Mouse (Mus musculus) liver, embryonic 13.5 days (tissue): ENCODE data around the gene Azgp1. TPM values are rescaled to one million over a fixed set of nuclear protein-coding genes. Genes with fewer than 3 reads are reported as not detected.
"Not testable (repeated sequence)": the region's sequence is repeated elsewhere in the genome, so short reads cannot be mapped to it uniquely, and the experiment has no call there.

Experiments used
- ATAC-seq: fragments of 200-750 bp; cut with Nextera tagmentation; 2 replicates; pipeline ENCODE4 v1.8.0; 2017; ENCODE audit warnings: low read depth, mild to moderate bottlenecking, moderate number of reproducible peaks, moderate library complexity
- DNase-seq: peaks from one replicate; pipeline ENCODE4 v3.0.0; 2022
- H3K27ac ChIP-seq: fragments of 300-500 bp; sonication (generic); 2 replicates; pipeline ENCODE4 v1.5.1; 2015; ENCODE audit warnings: moderate library complexity, mild to moderate bottlenecking, inconsistent platforms
- H3K27me3 ChIP-seq: fragments of 300-500 bp; sonication (generic); 2 replicates; pipeline ENCODE4 v1.6.1; 2015; ENCODE audit warnings: mild to moderate bottlenecking, inconsistent platforms
- H3K36me3 ChIP-seq: fragments of 300-500 bp; sonication (generic); 2 replicates; pipeline ENCODE4 v1.6.1; 2015; ENCODE audit warnings: mild to moderate bottlenecking, inconsistent platforms
- H3K4me1 ChIP-seq: fragments of 300-500 bp; sonication (generic); replicated peaks from 2 replicates; pipeline ENCODE4 v1.6.1; 2015; ENCODE audit warnings: inconsistent platforms
- H3K4me2 ChIP-seq: fragments of 300-500 bp; sonication (generic); 2 replicates; pipeline ENCODE4 v1.6.1; 2015; ENCODE audit warnings: inconsistent platforms, mild to moderate bottlenecking, moderate library complexity
- H3K4me3 ChIP-seq: fragments of 300-500 bp; sonication (generic); replicated peaks from 2 replicates; pipeline ENCODE4 v1.5.1; 2015; ENCODE audit warnings: mild to moderate bottlenecking, inconsistent platforms
- H3K9ac ChIP-seq: fragments of 300-500 bp; sonication (generic); 2 replicates; pipeline ENCODE4 v1.6.1; 2015; ENCODE audit warnings: mild to moderate bottlenecking, inconsistent platforms
- H3K9me3 ChIP-seq: fragments of 300-500 bp; sonication (generic); replicated peaks from 2 replicates; pipeline ENCODE4 v1.6.1; 2016; ENCODE audit warnings: inconsistent platforms
- WGBS: fragments of 180-500 bp; shearing (Covaris S2); methylation state at CpG from one replicate; pipeline ENCODE4 v1.1.7; 2015; ENCODE audit not compliant: insufficient replicate concordance; 5-methylcytosine and 5-hydroxymethylcytosine counted together
- polyA plus RNA-seq: library from polyadenylated mRNA; unstranded; fragments of >200 nt; fragmentation: Nextera tagmentation; extraction: Ambion mirVana; gene quantifications from 2 replicates; pipeline ENCODE4 v1.2.1, GENCODE M21; 2015

Azgp1 gene
- polyA plus RNA-seq, 1 experiment from 2014 or later, result 0.44 TPM

DNA sequence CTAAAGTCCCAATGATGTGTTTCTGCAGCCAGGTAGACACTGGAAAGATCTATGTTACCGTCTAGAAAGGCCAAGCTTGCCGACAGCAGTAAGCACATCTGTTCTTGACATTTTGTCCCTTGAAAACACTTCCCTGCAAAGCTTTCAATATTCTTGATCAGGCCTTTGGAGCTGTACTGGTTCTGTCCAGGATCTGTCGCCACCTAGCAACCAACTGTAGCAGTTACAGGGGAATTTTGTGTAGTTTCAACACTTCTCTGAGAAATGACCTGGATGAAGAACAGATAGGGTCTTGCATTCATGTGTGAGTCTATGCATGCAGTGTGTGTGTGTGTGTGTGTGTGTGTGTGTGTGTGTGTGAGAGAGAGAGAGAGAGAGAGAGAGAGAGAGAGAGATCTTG is 7.6 kb upstream of the Azgp1 start:
- Histone ChIP-seq H3K9me3 (no peaks in the 10 kb centered on the region), H3K4me2 (no peak overlapping the region), H3K4me3 (no peak overlapping the region), H3K9ac (no peak overlapping the region), H3K27ac (no peak overlapping the region), H3K4me1 (no peaks in the 10 kb centered on the region), H3K27me3 (no peaks in the 10 kb centered on the region), H3K36me3 (no peaks in the 10 kb centered on the region)
- DNase-seq, result no peak
- ATAC-seq, result no peak
- WGBS, result 30% methylated on average over 3 of the region's 3 CpGs

DNA sequence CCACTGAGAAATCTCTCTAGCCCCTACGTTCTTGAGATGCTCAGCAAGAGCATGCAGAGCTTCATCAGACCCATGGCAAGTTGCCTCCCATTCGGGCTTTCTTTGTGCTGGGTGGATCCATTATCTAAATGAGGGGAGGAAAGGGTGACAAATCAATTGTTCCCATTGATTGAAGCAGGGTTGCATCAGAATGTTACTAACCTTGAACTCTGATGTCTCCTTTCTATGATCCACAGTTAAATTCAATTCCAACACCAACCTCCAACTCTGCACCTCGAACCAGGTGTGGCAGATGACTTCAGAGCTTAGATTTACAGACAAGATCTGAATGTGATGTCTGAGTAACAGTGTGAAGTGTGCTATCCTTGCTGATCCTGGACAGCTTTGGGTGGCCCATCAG is 6.6 kb upstream of the Azgp1 start:
- no peak for DNase-seq
- H3K36me3 ChIP-seq, result no peaks in the 10 kb centered on the region
- 34% methylated on average over 3 of the region's 3 CpGs for WGBS
- no peak overlapping the region for H3K4me2 ChIP-seq
- H3K27me3 ChIP-seq, result no peaks in the 10 kb centered on the region
- H3K9ac ChIP-seq, result no peak overlapping the region
- ATAC-seq, result no peak
- H3K4me3 ChIP-seq, result no peak overlapping the region
- no peak overlapping the region for H3K27ac ChIP-seq
- H3K9me3 ChIP-seq, result no peaks in the 10 kb centered on the region
- H3K4me1 ChIP-seq, result no peaks in the 10 kb centered on the region

DNA sequence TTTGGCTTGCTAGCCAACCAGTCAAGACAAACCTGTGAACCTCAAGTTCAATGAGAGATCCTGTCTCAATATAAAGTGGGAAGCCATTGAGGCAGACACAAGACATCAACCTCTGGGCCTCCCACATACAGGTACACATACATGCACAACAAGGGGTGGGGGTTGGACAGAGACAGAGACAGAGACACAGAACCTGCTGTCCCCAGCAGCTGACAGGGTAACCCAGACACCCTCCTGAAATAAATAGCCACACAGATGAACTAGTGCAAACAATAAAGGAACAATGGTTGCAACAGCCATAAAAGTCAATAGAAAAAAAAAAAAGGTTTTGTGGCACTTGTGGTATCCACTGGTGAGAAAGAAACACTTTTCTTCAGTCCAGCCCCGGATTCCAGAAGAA is 5.9 kb upstream of the Azgp1 start:
- Histone ChIP-seq H3K4me3 (no peak overlapping the region), H3K4me1 (no peaks in the 10 kb centered on the region), H3K4me2 (no peak overlapping the region), H3K27ac (no peak overlapping the region), H3K36me3 (no peaks in the 10 kb centered on the region), H3K27me3 (no peaks in the 10 kb centered on the region), H3K9me3 (no peaks in the 10 kb centered on the region), H3K9ac (no peak overlapping the region)
- WGBS, result 29% methylated on average over 1 of the region's 1 CpGs
- DNase-seq (no peak), ATAC-seq (no peak)

DNA sequence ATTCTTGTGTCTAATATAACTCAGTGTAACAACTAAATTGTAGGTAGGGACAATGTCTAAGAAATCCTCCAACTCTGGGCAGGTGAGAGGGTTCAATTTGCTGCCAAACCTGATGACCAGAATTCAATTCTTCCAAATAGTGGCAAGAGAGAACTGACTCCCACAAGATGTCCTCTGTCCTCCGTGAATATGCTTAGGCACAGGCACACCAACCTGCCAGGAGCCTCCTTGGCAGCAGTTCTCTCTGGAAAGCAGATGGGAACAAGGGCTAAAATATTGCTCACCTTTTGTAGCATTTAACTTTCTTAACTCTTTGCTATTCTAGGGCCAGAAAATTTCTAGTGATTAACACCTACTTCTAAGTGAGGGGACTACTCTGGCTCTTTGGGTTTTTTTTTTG is 4.0 kb upstream of the Azgp1 start:
- no peaks in the 10 kb centered on the region for H3K36me3 ChIP-seq
- no peak for ATAC-seq

DNA sequence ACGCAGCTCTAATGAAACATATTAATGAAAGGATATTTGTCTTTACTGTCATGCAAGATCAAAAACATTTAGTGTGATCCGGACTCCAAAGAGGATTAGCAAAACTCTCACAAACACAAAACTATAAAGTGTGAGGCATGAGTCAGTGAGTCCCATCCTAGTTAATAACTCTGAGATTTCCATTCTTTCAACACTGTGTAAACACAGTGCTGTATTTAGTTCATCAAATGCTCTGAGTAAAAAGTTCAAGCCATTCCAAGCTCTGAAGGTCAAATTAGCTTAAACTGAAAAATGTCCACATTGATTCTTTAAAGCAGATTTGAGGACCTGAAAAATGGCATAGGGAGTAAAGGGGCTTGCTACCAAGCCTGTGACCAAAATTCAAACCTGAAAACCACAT is 2.2 kb upstream of the Azgp1 start:
- Histone ChIP-seq H3K9me3 (no peaks in the 10 kb centered on the region), H3K4me3 (no peak overlapping the region), H3K27ac (no peak overlapping the region), H3K27me3 (no peaks in the 10 kb centered on the region), H3K36me3 (no peaks in the 10 kb centered on the region), H3K4me1 (no peaks in the 10 kb centered on the region), H3K4me2 (no peak overlapping the region), H3K9ac (no peak overlapping the region)
- no peak for DNase-seq
- no peak for ATAC-seq
- WGBS, result 54% methylated on average over 2 of the region's 2 CpGs

More for the DNA sequence above, 4.0 kb upstream of the Azgp1 start:
- Histone ChIP-seq H3K4me1 (no peaks in the 10 kb centered on the region), H3K27ac (no peak overlapping the region), H3K4me3 (no peak overlapping the region), H3K9ac (no peak overlapping the region), H3K4me2 (no peak overlapping the region), H3K9me3 (no peaks in the 10 kb centered on the region), H3K27me3 (no peaks in the 10 kb centered on the region)
- 25% methylated on average over 1 of the region's 1 CpGs for WGBS
- no peak for DNase-seq

DNA sequence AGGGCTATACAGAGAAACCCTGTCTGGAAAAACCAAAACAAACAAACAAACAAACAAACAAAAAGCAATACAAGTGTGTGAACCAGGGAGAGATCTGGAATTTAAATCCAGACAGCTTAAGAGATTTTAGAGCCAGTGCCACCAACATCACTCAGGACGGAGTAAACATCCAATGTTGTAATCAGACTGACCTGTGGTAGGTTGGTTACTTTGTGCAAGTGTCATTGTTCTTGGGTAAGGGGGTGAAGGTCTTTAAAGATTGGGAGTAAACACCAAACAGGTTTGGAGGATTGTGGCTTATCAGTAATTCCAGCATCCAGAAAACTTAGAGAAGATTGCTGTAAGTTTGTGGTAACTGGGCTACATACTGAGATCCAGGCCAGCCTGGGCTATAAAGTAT is 5.0 kb downstream of the Azgp1 start:
- H3K27me3 ChIP-seq, result no peaks in the 10 kb centered on the region
- DNase-seq, result no peak
- WGBS, result 38% methylated on average over 1 of the region's 1 CpGs
- no peaks in the 10 kb centered on the region for H3K9me3 ChIP-seq
- H3K4me2 ChIP-seq, result no peak overlapping the region
- H3K27ac ChIP-seq, result no peak overlapping the region
- H3K4me3 ChIP-seq, result no peak overlapping the region
- ATAC-seq, result no peak
- H3K4me1 ChIP-seq, result no peaks in the 10 kb centered on the region
- no peak overlapping the region for H3K9ac ChIP-seq
- no peaks in the 10 kb centered on the region for H3K36me3 ChIP-seq

DNA sequence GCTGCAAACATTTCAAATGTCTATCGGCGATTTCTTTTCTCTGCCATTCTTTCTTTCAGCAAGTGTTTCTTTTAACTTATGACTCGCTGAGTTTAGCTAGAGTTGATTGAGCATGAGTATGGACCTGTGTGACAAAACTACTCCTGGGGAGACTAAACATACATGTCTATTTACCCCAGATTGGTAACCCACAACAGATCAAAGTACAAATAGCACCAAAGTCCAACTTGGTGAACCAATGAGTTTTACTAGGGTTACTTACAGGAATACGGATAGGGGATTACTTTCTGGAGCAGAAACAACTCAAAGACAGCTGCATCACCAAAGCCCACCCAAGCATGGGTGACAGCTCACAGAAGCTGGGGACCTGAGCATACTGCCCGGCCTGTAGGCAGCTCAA is 28.1 kb downstream of the Azgp1 start:
- Histone ChIP-seq H3K36me3 (no peaks in the 10 kb centered on the region), H3K4me2 (no peak overlapping the region), H3K4me1 (no peaks in the 10 kb centered on the region), H3K9ac (no peak overlapping the region), H3K27ac (no peak overlapping the region), H3K9me3 (no peaks in the 10 kb centered on the region), H3K4me3 (no peak overlapping the region), H3K27me3 (no peaks in the 10 kb centered on the region)
- ATAC-seq (no peak), DNase-seq (no peak)
- WGBS, result 68% methylated on average over 5 of the region's 5 CpGs

DNA sequence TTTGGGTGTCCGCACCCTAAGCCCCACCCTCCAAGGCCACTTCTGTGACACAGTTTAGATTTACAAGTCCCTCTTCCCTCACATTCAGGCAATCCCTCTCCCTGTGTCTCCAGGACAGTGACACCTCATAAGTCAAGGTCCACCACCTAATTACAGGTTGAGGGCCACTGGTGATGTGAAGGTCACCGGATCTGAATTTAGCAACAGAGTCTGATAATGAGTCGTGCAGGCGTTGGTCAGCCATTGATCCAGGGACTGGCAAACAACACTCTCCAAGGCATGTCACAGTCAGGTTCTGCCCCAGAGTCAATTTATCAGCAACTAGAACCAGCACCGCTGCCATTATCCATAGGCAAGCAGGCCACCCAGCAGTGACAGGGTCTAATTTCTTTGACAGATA is 31.1 kb downstream of the Azgp1 start:
- DNase-seq, result no peak

DNA sequence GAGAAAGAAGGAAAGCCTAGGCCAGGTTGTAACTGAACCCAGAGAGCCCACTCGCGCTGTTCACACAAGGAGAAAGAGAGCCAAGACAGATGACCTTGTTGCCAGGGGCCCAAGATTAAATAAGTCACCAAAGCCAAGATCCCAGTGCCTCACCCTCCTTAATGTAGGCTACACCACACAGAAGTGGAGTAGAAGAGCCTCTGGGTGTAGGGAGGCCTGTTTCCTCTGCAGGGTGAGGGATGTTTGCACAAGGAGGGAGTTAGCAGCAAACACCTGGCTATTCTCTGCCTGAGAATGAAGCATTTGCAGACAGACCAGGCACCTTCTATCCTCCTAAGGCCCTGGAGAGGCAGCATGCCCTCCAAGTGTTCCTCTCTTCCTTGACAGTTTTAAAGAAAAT is 35.2 kb downstream of the Azgp1 start:
- WGBS, result 82% methylated on average over 2 of the region's 2 CpGs

More for the DNA sequence above, 31.1 kb downstream of the Azgp1 start:
- Histone ChIP-seq H3K9ac (no peak overlapping the region), H3K9me3 (no peaks in the 10 kb centered on the region), H3K4me3 (no peak overlapping the region), H3K27me3 (no peaks in the 10 kb centered on the region), H3K36me3 (no peaks in the 10 kb centered on the region), H3K4me2 (no peak overlapping the region), H3K27ac (no peak overlapping the region), H3K4me1 (no peaks in the 10 kb centered on the region)
- WGBS, result 68% methylated on average over 5 of the region's 5 CpGs
- no peak for ATAC-seq

DNA sequence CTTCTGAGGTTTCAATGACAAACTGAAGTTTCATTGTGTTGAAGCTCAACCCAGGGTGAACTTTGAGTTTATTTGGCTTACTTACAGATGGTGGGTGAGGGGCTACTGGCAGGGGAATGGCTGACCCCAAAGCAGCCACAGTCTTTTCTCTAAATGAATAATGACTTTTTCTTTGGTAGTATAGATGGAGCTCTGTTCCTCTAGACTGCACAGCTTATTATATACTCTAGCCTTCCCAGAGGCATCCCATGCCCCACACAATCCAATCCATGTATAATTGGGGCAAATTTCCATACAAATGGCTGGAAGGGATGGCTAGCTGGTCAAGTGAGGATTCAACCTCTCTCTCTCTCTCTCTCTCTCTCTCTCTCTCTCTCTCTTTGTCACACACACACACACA is 35.7 kb downstream of the Azgp1 start:
- Histone ChIP-seq H3K4me1 (no peaks in the 10 kb centered on the region), H3K9ac (no peak overlapping the region), H3K27me3 (no peaks in the 10 kb centered on the region), H3K36me3 (no peaks in the 10 kb centered on the region), H3K4me3 (no peak overlapping the region), H3K9me3 (no peaks in the 10 kb centered on the region), H3K27ac (no peak overlapping the region), H3K4me2 (no peak overlapping the region)
- ATAC-seq (no peak), DNase-seq (no peak)

More for the DNA sequence above, 35.2 kb downstream of the Azgp1 start:
- H3K36me3 ChIP-seq, result no peaks in the 10 kb centered on the region
- no peaks in the 10 kb centered on the region for H3K4me1 ChIP-seq
- no peak overlapping the region for H3K4me3 ChIP-seq
- no peaks in the 10 kb centered on the region for H3K9me3 ChIP-seq
- H3K27me3 ChIP-seq, result no peaks in the 10 kb centered on the region
- no peak for ATAC-seq
- DNase-seq, result no peak
- H3K4me2 ChIP-seq, result no peak overlapping the region
- H3K27ac ChIP-seq, result no peak overlapping the region
- no peak overlapping the region for H3K9ac ChIP-seq

DNA sequence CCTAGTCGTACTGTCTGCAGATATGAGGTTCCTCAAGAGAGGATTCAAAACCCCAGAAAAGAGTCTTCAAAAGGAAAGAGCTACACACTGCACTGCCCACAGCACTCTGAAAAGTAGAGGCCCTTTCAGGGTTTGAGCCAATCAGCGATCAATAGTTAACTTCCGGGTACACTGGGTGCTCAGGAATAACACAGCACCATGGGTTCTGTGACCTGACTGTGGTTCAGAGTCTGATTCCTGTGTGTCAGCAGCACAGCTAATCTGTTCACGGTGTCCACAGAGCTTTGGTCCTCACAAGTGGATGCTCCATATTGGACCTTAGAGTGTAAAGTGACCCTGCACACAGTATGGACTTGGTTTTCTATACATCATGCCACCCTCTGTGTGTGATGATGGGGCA is 38.3 kb downstream of the Azgp1 start:
- not testable (repeated sequence) for H3K27me3 ChIP-seq, H3K36me3 ChIP-seq, H3K9me3 ChIP-seq, H3K4me3 ChIP-seq, ATAC-seq, H3K27ac ChIP-seq, H3K4me2 ChIP-seq, DNase-seq, H3K4me1 ChIP-seq, H3K9ac ChIP-seq
- WGBS, result 68% methylated on average over 4 of the region's 4 CpGs

DNA sequence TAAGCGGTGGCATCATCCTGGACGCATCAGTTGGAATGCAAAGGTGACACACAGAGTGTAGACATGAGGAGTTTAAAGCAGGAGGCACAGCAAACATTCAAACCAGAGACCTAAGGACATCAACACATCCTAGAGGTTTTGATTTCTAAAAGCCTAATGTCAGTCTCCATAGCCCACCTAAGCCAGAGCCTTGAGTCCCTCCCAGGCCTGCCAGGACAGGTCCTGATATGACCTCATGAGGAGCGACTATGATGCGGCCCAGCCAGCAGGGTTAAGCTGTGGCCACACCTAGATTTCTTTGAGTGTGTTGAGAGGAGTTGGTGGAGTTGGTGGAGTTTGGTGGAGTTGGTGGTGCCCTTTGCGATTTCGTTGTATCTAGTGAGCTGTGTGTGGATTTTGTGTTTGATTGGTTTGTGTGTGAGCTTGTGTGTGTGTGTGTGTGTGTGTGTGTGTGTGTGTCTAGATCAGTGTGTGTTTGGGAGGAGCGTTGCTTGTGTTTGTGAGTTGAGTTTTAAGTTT is 39.7 kb downstream of the Azgp1 start, which contains the start of the genes Smok3a and Smok3b:
TSS of gene Smok3a (plus strand) at position 301 of the 519 bp plus-strand sequence.
TSS of gene Smok3b (plus strand) at position 469 of the 519 bp plus-strand sequence.
- H3K4me3 ChIP-seq, H3K4me1 ChIP-seq, H3K36me3 ChIP-seq, H3K9ac ChIP-seq, ATAC-seq, DNase-seq, H3K9me3 ChIP-seq, H3K27ac ChIP-seq, H3K4me2 ChIP-seq, H3K27me3 ChIP-seq: not testable (repeated sequence)
- 78% methylated on average over 3 of the region's 7 CpGs for whole genome bisulfite sequencing
